Mouse (Mus musculus): ENCODE data around the gene Minos1. TPM values are rescaled to one million over a fixed set of nuclear protein-coding genes. Genes with fewer than 3 reads are reported as not detected.

The Minos1 gene
- polyA plus RNA-seq, 1 experiment: 137 TPM

DNA sequence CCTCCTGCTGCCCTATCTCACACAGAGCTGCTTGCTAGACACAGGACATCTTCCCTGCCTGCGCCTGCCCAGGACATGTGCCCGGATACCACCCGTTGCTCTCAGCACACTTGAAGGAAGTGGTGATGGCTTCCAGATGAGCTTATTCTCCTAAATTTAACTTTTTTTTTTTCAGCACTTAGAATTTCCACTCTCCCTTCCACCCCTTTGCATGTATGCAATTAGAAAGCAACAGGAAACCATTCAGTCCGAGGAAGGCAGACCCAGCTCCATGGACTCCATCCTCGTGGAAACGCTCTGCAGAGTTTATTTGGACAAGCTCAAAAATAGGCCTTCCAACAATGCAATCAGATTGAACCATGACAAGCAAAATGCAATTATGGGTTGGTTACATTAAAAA lies 29.4 kb downstream of the Minos1 start:
- Histone ChIP-seq H3K27ac (ENCODE audit: insufficient read depth, low read length) (no peak overlapping the region), H3K27me3 (ENCODE audit: control insufficient read depth, insufficient read depth, low read length, poor library complexity, severe bottlenecking) (no peaks in the 10 kb centered on the region), H3K4me1 (ENCODE audit: control insufficient read depth, insufficient read depth, low read length) (no peaks in the 10 kb centered on the region), H3K9ac (ENCODE audit: low read depth, poor library complexity, severe bottlenecking) (no peak overlapping the region), H3K36me3 (ENCODE audit: control insufficient read depth, insufficient read depth, low read length, poor library complexity, severe bottlenecking) (0 out of 2 replicates have a peak, but pooled peaks cover 3% of the 10 kb centered on the region), H3K4me3 (ENCODE audit: low read depth, low read length) (no peak overlapping the region), H3K9me3 (replicated peaks; ENCODE audit: control insufficient read depth, insufficient read depth, low read length, poor library complexity, severe bottlenecking) (no peaks in the 10 kb centered on the region)
- TF ChIP-seq EP300 (IDR thresholded peaks at IDR 0.05; ENCODE audit: insufficient read depth, low read depth, low read length) (no peak), POLR2A (IDR thresholded peaks at IDR 0.05; ENCODE audit: insufficient read depth, low read length) (no peak), CTCF (IDR thresholded peaks at IDR 0.05; ENCODE audit: low read depth, low read length) (no peak)

DNA sequence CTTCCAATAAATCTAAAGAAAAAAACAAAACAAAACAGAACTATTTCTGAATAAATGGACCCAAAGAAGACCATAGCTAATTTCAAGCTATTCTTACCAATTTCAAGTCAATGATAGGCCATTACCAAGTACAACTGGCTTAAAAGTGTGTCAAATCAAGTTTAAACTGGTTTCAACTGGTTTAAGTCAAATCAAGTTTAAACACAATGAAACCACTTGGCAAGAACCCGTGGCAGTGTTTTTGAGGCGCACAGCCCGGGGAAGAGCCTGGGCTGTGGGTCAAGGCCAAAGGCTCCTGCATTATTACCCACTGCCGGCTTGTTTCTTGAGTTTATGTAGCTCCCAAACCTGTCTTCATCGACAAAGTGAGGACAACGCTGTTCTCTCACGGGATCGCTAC lies 30.6 kb downstream of the Minos1 start:
- TF ChIP-seq POLR2A (IDR thresholded peaks at IDR 0.05; ENCODE audit: insufficient read depth, low read length): no peak
- no peak for TF ChIP-seq CTCF (IDR thresholded peaks at IDR 0.05; ENCODE audit: low read depth, low read length)
- TF ChIP-seq EP300 (IDR thresholded peaks at IDR 0.05; ENCODE audit: insufficient read depth, low read depth, low read length): no peak
- no peaks in the 10 kb centered on the region for H3K27me3 ChIP-seq (ENCODE audit: control insufficient read depth, insufficient read depth, low read length, poor library complexity, severe bottlenecking)
- no peak overlapping the region for H3K9ac ChIP-seq (ENCODE audit: low read depth, poor library complexity, severe bottlenecking)
- no peak overlapping the region for H3K27ac ChIP-seq (ENCODE audit: insufficient read depth, low read length)
- no peaks in the 10 kb centered on the region for H3K9me3 ChIP-seq (replicated peaks; ENCODE audit: control insufficient read depth, insufficient read depth, low read length, poor library complexity, severe bottlenecking)
- no peaks in the 10 kb centered on the region for H3K4me1 ChIP-seq (ENCODE audit: control insufficient read depth, insufficient read depth, low read length)
- H3K36me3 ChIP-seq (ENCODE audit: control insufficient read depth, insufficient read depth, low read length, poor library complexity, severe bottlenecking): 0 out of 2 replicates have a peak, but pooled peaks cover 3% of the 10 kb centered on the region
- no peak overlapping the region for H3K4me3 ChIP-seq (ENCODE audit: low read depth, low read length)

GRCm38 (mm10) chr4:139096201-139096600 lies 34.7 kb downstream of the Minos1 start:
- Histone ChIP-seq H3K9ac (ENCODE audit: low read depth, poor library complexity, severe bottlenecking) (no peak overlapping the region), H3K36me3 (ENCODE audit: control insufficient read depth, insufficient read depth, low read length, poor library complexity, severe bottlenecking) (no peaks in the 10 kb centered on the region), H3K4me3 (ENCODE audit: low read depth, low read length) (no peak overlapping the region), H3K27me3 (ENCODE audit: control insufficient read depth, insufficient read depth, low read length, poor library complexity, severe bottlenecking) (peaks cover 10% of the 10 kb centered on the region), H3K9me3 (replicated peaks; ENCODE audit: control insufficient read depth, insufficient read depth, low read length, poor library complexity, severe bottlenecking) (no peaks in the 10 kb centered on the region), H3K4me1 (ENCODE audit: control insufficient read depth, insufficient read depth, low read length) (no peaks in the 10 kb centered on the region), H3K27ac (ENCODE audit: insufficient read depth, low read length) (no peak overlapping the region)
- TF ChIP-seq EP300 (IDR thresholded peaks at IDR 0.05; ENCODE audit: insufficient read depth, low read depth, low read length) (no peak), POLR2A (IDR thresholded peaks at IDR 0.05; ENCODE audit: insufficient read depth, low read length) (no peak), CTCF (IDR thresholded peaks at IDR 0.05; ENCODE audit: low read depth, low read length) (no peak)

GRCm38 (mm10) chr4:139095406-139095805 lies 35.5 kb downstream of the Minos1 start:
- no peaks in the 10 kb centered on the region for H3K4me1 ChIP-seq (ENCODE audit: control insufficient read depth, insufficient read depth, low read length)
- TF ChIP-seq CTCF (IDR thresholded peaks at IDR 0.05; ENCODE audit: low read depth, low read length): no peak
- TF ChIP-seq EP300 (IDR thresholded peaks at IDR 0.05; ENCODE audit: insufficient read depth, low read depth, low read length): no peak
- TF ChIP-seq POLR2A (IDR thresholded peaks at IDR 0.05; ENCODE audit: insufficient read depth, low read length): no peak
- no peak overlapping the region for H3K9ac ChIP-seq (ENCODE audit: low read depth, poor library complexity, severe bottlenecking)
- H3K36me3 ChIP-seq (ENCODE audit: control insufficient read depth, insufficient read depth, low read length, poor library complexity, severe bottlenecking): no peaks in the 10 kb centered on the region
- H3K27me3 ChIP-seq (ENCODE audit: control insufficient read depth, insufficient read depth, low read length, poor library complexity, severe bottlenecking): peaks cover 10% of the 10 kb centered on the region
- no peak overlapping the region for H3K27ac ChIP-seq (ENCODE audit: insufficient read depth, low read length)
- H3K4me3 ChIP-seq (ENCODE audit: low read depth, low read length): no peak overlapping the region
- no peaks in the 10 kb centered on the region for H3K9me3 ChIP-seq (replicated peaks; ENCODE audit: control insufficient read depth, insufficient read depth, low read length, poor library complexity, severe bottlenecking)

DNA sequence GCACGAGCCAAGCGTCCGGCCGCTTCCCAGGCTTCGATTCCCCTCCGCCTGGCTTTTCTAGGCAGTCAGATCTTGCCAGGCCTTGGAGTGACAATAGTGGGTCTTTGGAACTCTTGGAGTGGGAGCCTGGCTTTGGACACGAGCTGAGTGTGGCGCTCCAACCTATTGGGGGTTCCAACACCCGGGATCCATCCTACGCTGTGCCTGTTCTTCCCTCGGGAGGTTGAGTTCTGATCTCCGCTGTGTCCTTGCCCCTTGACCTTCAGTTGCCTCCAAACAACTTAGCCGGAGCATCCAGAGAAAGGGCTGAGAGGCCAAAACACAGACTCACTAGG lies 37.8 kb downstream of the Minos1 start:
- Histone ChIP-seq H3K27me3 (ENCODE audit: control insufficient read depth, insufficient read depth, low read length, poor library complexity, severe bottlenecking) (peaks cover 10% of the 10 kb centered on the region), H3K4me3 (ENCODE audit: low read depth, low read length) (peak overlapping the region; percentile 53), H3K36me3 (ENCODE audit: control insufficient read depth, insufficient read depth, low read length, poor library complexity, severe bottlenecking) (no peaks in the 10 kb centered on the region), H3K4me1 (ENCODE audit: control insufficient read depth, insufficient read depth, low read length) (no peaks in the 10 kb centered on the region), H3K9me3 (replicated peaks; ENCODE audit: control insufficient read depth, insufficient read depth, low read length, poor library complexity, severe bottlenecking) (no peaks in the 10 kb centered on the region), H3K9ac (ENCODE audit: low read depth, poor library complexity, severe bottlenecking) (peak overlapping the region; percentile 84), H3K27ac (ENCODE audit: insufficient read depth, low read length) (no peak overlapping the region)
- TF ChIP-seq POLR2A (IDR thresholded peaks at IDR 0.05; ENCODE audit: insufficient read depth, low read length) (no peak), EP300 (IDR thresholded peaks at IDR 0.05; ENCODE audit: insufficient read depth, low read depth, low read length) (no peak), CTCF (IDR thresholded peaks at IDR 0.05; ENCODE audit: low read depth, low read length) (no peak)

DNA sequence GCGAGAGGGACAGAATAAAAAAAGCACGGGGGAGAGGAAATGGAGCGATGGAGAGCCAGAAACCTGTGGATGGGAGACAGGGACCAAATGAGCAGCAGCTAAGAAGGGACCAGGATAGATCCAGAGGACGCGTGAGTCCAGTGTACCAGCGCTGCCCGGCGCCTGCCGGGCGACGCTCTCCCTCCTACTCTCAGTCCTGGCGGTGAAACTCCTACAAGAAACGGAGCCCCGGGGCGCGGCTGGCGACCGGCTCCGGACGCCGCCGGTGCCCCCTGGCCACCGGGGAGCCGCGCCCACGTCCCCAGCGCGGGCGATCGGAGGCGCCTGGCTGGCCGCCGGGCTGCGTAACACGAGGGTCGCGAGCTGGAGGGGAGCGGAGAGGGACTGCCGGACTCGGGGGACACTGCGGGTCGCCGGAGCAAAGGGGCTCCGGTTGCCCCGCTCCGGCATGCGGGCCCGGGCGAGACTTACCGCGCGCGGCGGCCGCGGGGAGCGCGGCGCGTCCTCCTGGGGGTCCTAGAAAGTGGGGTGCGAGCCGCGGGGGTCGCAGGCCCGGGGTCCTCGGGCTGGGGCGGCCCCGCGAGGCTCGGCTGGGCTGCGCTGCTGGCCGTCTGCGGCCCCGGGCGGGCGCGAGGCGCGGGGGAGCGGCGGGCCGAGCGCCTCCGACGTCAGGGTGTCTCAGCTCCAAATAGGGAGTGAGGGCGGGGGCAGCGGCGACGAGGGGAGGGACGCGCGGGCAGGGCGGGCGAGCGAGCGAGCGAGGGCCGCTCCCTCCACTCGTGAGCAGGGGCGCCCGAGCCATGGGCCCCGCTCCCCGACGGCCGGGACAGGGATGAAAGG lies 38.3 kb downstream of the Minos1 start, which contains the start of gene Nbl1:
Gene Nbl1 (minus strand): TSS at position 638 of the 840 bp plus-strand sequence.
- Histone ChIP-seq H3K4me1 (ENCODE audit: control insufficient read depth, insufficient read depth, low read length) (no peaks in the 10 kb centered on the region), H3K27ac (ENCODE audit: insufficient read depth, low read length) (no peak within 1 kb of the TSS), H3K9ac (ENCODE audit: low read depth, poor library complexity, severe bottlenecking) (peak within 1 kb of the TSS; percentile 84), H3K4me3 (ENCODE audit: low read depth, low read length) (peak within 1 kb of the TSS; percentile 53), H3K27me3 (ENCODE audit: control insufficient read depth, insufficient read depth, low read length, poor library complexity, severe bottlenecking) (peaks cover 10% of the 10 kb centered on the region), H3K9me3 (replicated peaks; ENCODE audit: control insufficient read depth, insufficient read depth, low read length, poor library complexity, severe bottlenecking) (no peaks in the 10 kb centered on the region), H3K36me3 (ENCODE audit: control insufficient read depth, insufficient read depth, low read length, poor library complexity, severe bottlenecking) (no peaks in the 10 kb centered on the region)
- TF ChIP-seq CTCF (IDR thresholded peaks at IDR 0.05; ENCODE audit: low read depth, low read length): no peak
- no peak for TF ChIP-seq POLR2A (IDR thresholded peaks at IDR 0.05; ENCODE audit: insufficient read depth, low read length)
- no peak for TF ChIP-seq EP300 (IDR thresholded peaks at IDR 0.05; ENCODE audit: insufficient read depth, low read depth, low read length)

All from ES-Bruce4 (cell line).